Mouse (Mus musculus): ENCODE data around the gene Vps52. TPM values are rescaled to one million over a fixed set of nuclear protein-coding genes. Genes with fewer than 3 reads are reported as not detected.

Gene Vps52
- total RNA-seq, 4 experiments from 2014 or later = 58.6 to 83.5 (median 69.6) TPM

- no peak for DNase-seq
Observed at GRCm38 (mm10) chr17:34010156-34010555, 54.5 kb downstream of the Vps52 start.

- DNase-seq = no peak
Observed at GRCm38 (mm10) chr17:34013436-34013835, 57.8 kb downstream of the Vps52 start.

Other genes with a start within 250 kb of the Vps52 start
- gene March2, start 237.1 kb upstream of the Vps52 start, total RNA-seq (2022) = 100 to 1,000 TPM in 3 of 4 experiments, 10 to 100 TPM in 1; 96.1 to 125 (median 112) TPM
- gene Rab11b, start 195.3 kb upstream of the Vps52 start, total RNA-seq (2022) = 100 to 1,000 TPM; 251 to 297 (median 270) TPM
- 10 to 100 TPM; 37.2 to 78.4 (median 46.3) TPM for gene Angptl4, start 174.0 kb upstream of the Vps52 start, total RNA-seq (2022)
- 100 to 1,000 TPM in 3 of 4 experiments, 10 to 100 TPM in 1; 69.8 to 130 (median 111) TPM for gene Kank3, start 145.3 kb upstream of the Vps52 start, total RNA-seq (2022)
- 1,000 to 10,000 TPM; 1,538 to 1,820 (median 1,607) TPM for gene Rps28, start 131.2 kb upstream of the Vps52 start, total RNA-seq (2022)
- gene Ndufa7, start 131.2 kb upstream of the Vps52 start, total RNA-seq (2022) = 100 to 1,000 TPM; 371 to 504 (median 430) TPM
- 10 to 100 TPM; 29.5 to 63.3 (median 37.6) TPM for gene Cd320, start 112.7 kb upstream of the Vps52 start, total RNA-seq (2022)
- not detected for gene Gm7029, start 82.0 kb upstream of the Vps52 start, total RNA-seq (2022)
- 1 to 10 TPM; 1.7 to 3.2 (median 2.6) TPM for gene Kifc1, start 65.2 kb upstream of the Vps52 start, total RNA-seq (2022)
- gene Platr17, start 50.7 kb upstream of the Vps52 start, total RNA-seq (2022) = not detected
- 10 to 100 TPM; 30.2 to 36.2 (median 33.8) TPM for gene Daxx, start 46.4 kb upstream of the Vps52 start, total RNA-seq (2022)
- gene Tapbp, start 39.9 kb upstream of the Vps52 start, total RNA-seq (2022) = 100 to 1,000 TPM; 195 to 259 (median 213) TPM
- gene Zbtb22, start 39.9 kb upstream of the Vps52 start, total RNA-seq (2022) = 10 to 100 TPM; 35.3 to 39.7 (median 37.5) TPM
- gene Rgl2, start 26.3 kb upstream of the Vps52 start, total RNA-seq (2022) = 10 to 100 TPM; 42.1 to 76.2 (median 60.1) TPM
- gene Pfdn6, start 15.5 kb upstream of the Vps52 start, total RNA-seq (2022) = 100 to 1,000 TPM in 1 of 4 experiments, 10 to 100 TPM in 3; 74.1 to 119 (median 79.6) TPM
- gene Wdr46, start 15.2 kb upstream of the Vps52 start, total RNA-seq (2022) = 10 to 100 TPM; 30.0 to 43.8 (median 35.1) TPM
- gene B3galt4, start 4.3 kb upstream of the Vps52 start, total RNA-seq (2022) = 1 to 10 TPM; 6.9 to 8.7 (median 7.6) TPM
- 100 to 1,000 TPM; 668 to 711 (median 693) TPM for gene Rps18, start 189 bp downstream of the Vps52 start, total RNA-seq (2022)
- 100 to 1,000 TPM; 493 to 638 (median 583) TPM for gene H2-K1, start 44.5 kb downstream of the Vps52 start, total RNA-seq (2022)
- gene Ring1, start 68.9 kb downstream of the Vps52 start, total RNA-seq (2022) = 10 to 100 TPM; 42.7 to 84.4 (median 60.7) TPM
- 100 to 1,000 TPM; 249 to 289 (median 271) TPM for gene H2-Ke6, start 72.2 kb downstream of the Vps52 start, total RNA-seq (2022)
- 100 to 1,000 TPM; 176 to 248 (median 200) TPM for gene Slc39a7, start 75.9 kb downstream of the Vps52 start, total RNA-seq (2022)
- 10 to 100 TPM; 54.8 to 70.9 (median 62.7) TPM for gene Rxrb, start 76.0 kb downstream of the Vps52 start, total RNA-seq (2022)
- 1 to 10 TPM in 3 of 4 experiments, under 1 TPM in 1; 0.55 to 1.7 (median 1.4) TPM for gene Col11a2, start 83.6 kb downstream of the Vps52 start, total RNA-seq (2022)
- gene H2-Oa, start 136.5 kb downstream of the Vps52 start, total RNA-seq (2022) = 1 to 10 TPM in 1 of 4 experiments, under 1 TPM in 3; 0.24 to 1.1 (median 0.64) TPM
- 10 to 100 TPM; 12.2 to 24.6 (median 21.1) TPM for gene H2-DMa, start 163.7 kb downstream of the Vps52 start, total RNA-seq (2022)
- gene Brd2, start 166.8 kb downstream of the Vps52 start, total RNA-seq (2022) = 100 to 1,000 TPM; 185 to 240 (median 215) TPM
- gene H2-DMb2, start 187.5 kb downstream of the Vps52 start, total RNA-seq (2022) = 1 to 10 TPM; 2.0 to 4.5 (median 4.0) TPM
- 10 to 100 TPM in 2 of 4 experiments, 1 to 10 TPM in 2; 5.2 to 11.5 (median 10.5) TPM for gene H2-DMb1, start 197.3 kb downstream of the Vps52 start, total RNA-seq (2022)
- 10 to 100 TPM; 19.5 to 22.2 (median 21.3) TPM for gene Tap1, start 231.7 kb downstream of the Vps52 start, total RNA-seq (2022)
- gene Psmb9, start 232.0 kb downstream of the Vps52 start, total RNA-seq (2022) = 10 to 100 TPM; 16.7 to 30.6 (median 25.5) TPM
- 10 to 100 TPM; 30.4 to 41.2 (median 36.4) TPM for gene Psmb8, start 241.9 kb downstream of the Vps52 start, total RNA-seq (2022)
- gene Tap2, start 247.7 kb downstream of the Vps52 start, total RNA-seq (2022) = 10 to 100 TPM; 53.9 to 71.1 (median 67.2) TPM